In the genomic region with DNA sequence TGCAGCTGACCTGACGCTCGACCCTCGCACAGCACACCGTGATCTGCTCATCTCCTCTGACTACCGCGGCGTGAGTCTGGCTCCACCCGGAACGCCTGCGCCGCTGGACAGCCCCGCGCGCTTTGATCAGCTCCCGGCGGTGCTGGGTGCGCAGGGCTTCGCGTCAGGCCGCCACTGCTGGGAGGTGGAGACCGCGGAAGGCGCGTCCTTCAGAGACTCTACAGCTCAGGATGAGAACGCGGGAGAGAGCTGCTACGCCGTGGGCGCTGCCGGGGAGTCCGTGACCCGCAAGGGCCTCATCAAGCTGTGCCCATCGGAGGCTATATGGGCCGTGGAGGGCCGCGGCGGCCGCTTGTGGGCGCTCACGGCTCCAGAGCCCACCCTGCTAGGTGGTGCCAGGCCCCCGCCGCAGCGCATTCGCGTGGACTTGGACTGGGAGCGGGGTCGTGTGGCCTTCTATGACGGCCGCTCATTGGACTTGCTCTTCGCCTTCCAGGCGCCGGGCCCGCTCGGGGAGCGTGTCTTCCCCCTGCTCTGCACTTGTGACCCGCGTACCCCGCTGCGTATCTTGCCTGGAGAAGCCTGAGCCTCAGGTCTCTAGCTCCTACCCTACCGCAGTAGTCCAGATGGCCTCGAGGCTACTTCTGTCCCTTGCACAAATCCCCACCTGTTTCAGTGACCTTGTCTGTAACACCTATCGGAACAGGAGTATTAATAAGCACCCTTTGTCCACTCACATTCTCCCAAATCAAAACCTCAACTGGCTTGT, we compare ENCODE assay signal across 8 mouse cellular contexts. TPM values are rescaled to one million over a fixed set of nuclear protein-coding genes. Genes with fewer than 3 reads are reported as not detected.
DNase-seq lines count a peak whose midpoint lies in the region; ATAC-seq and TF ChIP-seq lines count a peak whose summit lies in the region.

No protein-coding gene starts in this region.

- peak overlapping the region; percentile 94 for H3K4me2 ChIP-seq in limb, embryonic 11.5 days (ENCODE audit: low read depth, severe bottlenecking)
- H3K4me2 ChIP-seq in midbrain, embryonic 15.5 days, result peak overlapping the region; percentile 87

- H3K27me3 ChIP-seq in testis, adult 2 months (ENCODE audit: control insufficient read depth, insufficient read depth, low read length), result no peaks in the 10 kb centered on the region
- peaks cover 29% of the 10 kb centered on the region for H3K27me3 ChIP-seq in limb, embryonic 11.5 days (ENCODE audit: control insufficient read depth, insufficient read depth, low read length)
- peaks cover 29% of the 10 kb centered on the region for H3K27me3 ChIP-seq in midbrain, embryonic 15.5 days (replicated peaks)

- H3K9ac ChIP-seq in limb, embryonic 11.5 days (ENCODE audit: low read length), result peak overlapping the region; percentile 70
- H3K9ac ChIP-seq in midbrain, embryonic 15.5 days, result peak overlapping the region; percentile 66

- peak overlapping the region; percentile 49 for H3K4me3 ChIP-seq in testis, adult 2 months (ENCODE audit: control insufficient read depth, low read depth, low read length)
- peak overlapping the region; percentile 42 for H3K4me3 ChIP-seq in limb, embryonic 11.5 days (ENCODE audit: low read depth, low read length)
- H3K4me3 ChIP-seq in midbrain, embryonic 15.5 days, result peak overlapping the region; percentile 51

- ATAC-seq in common myeloid progenitor, adult 5-6 weeks (replicated peaks; ENCODE audit: low read depth, poor library complexity, severe bottlenecking), result peak; percentile 12
- peak; percentile 40 for ATAC-seq in limb, embryonic 11.5 days (ENCODE audit: insufficient number of reproducible peaks, low FRiP score, low TSS enrichment, low read depth)
- peak; percentile 55 for ATAC-seq in midbrain, embryonic 15.5 days (replicated peaks)

- H3K4me1 ChIP-seq in testis, adult 2 months (ENCODE audit: control insufficient read depth, insufficient read depth, low read length), result peaks cover 19% of the 10 kb centered on the region
- peaks cover 14% of the 10 kb centered on the region for H3K4me1 ChIP-seq in limb, embryonic 11.5 days (ENCODE audit: control insufficient read depth, insufficient read depth, low read length)
- peaks cover 39% of the 10 kb centered on the region for H3K4me1 ChIP-seq in midbrain, embryonic 15.5 days

- no peaks in the 10 kb centered on the region for H3K36me3 ChIP-seq in testis, adult 2 months (ENCODE audit: control insufficient read depth, insufficient read depth, low read length)
- no peaks in the 10 kb centered on the region for H3K36me3 ChIP-seq in limb, embryonic 11.5 days (ENCODE audit: control insufficient read depth, insufficient read depth, low read length)
- H3K36me3 ChIP-seq in midbrain, embryonic 15.5 days (replicated peaks), result peaks cover 8% of the 10 kb centered on the region; the same call in 1 of the 2 replicates

- peak; percentile 27; the same call in 1 of the 2 replicates for TF ChIP-seq POLR2A in testis, adult 2 months (IDR thresholded peaks at IDR 0.05; ENCODE audit: control insufficient read depth, low read depth, low read length)

- no peak for TF ChIP-seq CTCF in testis, adult 2 months (IDR thresholded peaks at IDR 0.05; ENCODE audit: control insufficient read depth, insufficient read depth, insufficient replicate concordance, low read depth, low read length)

- no peak for DNase-seq in testis, postnatal 14 days (ENCODE audit: low spot score)
- DNase-seq in gastrocnemius, postnatal 10 days, result peak; percentile 46
- DNase-seq in induced T-regulatory cell, adult 2 months (ENCODE audit: low read depth), result peak; percentile 63
- peak; percentile 68 for DNase-seq in limb, embryonic 11.5 days (ENCODE audit: low spot score)
- DNase-seq in testis, postnatal 10 days (ENCODE audit: low spot score), result peak; percentile 66

- H3K9me3 ChIP-seq in limb, embryonic 11.5 days (ENCODE audit: control insufficient read depth, low read length), result no peaks in the 10 kb centered on the region
- no peaks in the 10 kb centered on the region for H3K9me3 ChIP-seq in midbrain, embryonic 15.5 days

- no peak overlapping the region for H3K27ac ChIP-seq in testis, adult 2 months (ENCODE audit: control insufficient read depth, insufficient read depth, low read depth, low read length)
- H3K27ac ChIP-seq in limb, embryonic 11.5 days (replicated peaks; ENCODE audit: low read depth, low read length), result no peak overlapping the region
- H3K27ac ChIP-seq in midbrain, embryonic 15.5 days, result peak overlapping the region; percentile 77

- WGBS in limb, embryonic 11.5 days, result 2% methylated on average over 62 of the region's 62 CpGs
- WGBS in midbrain, embryonic 15.5 days, result under 1% methylated on average over 60 of the region's 62 CpGs

RNA-seq across cellular contexts. Expression of a gene that starts 4.3 kb away (rescaled TPM):
- 891 and 948 TPM in 2 replicates for polyA plus RNA-seq in testis, adult 2 months (2012; rRNA removed)
- total RNA-seq in common myeloid progenitor, adult 5-6 weeks (2017), result 41.4 and 79.0 TPM in 2 replicates
- total RNA-seq in gastrocnemius, postnatal 10 days (2021), result 10 to 100 TPM; 62.6 to 63.5 TPM
- 142 and 147 TPM in 2 replicates for polyA plus RNA-seq in limb, embryonic 11.5 days (2014; fragmentation: Nextera tagmentation; extraction: Ambion mirVana)
- polyA plus RNA-seq in midbrain, embryonic 15.5 days (2015; fragmentation: Nextera tagmentation; extraction: Ambion mirVana), result 163 and 172 TPM in 2 replicates

RNA-seq across cellular contexts. Expression of a gene that starts 4.5 kb away (rescaled TPM):
- polyA plus RNA-seq in testis, adult 2 months (2012; rRNA removed), result 0.32 TPM in 2 replicates
- 0.05 TPM in 1 of 2 replicates, not detected in the other for total RNA-seq in common myeloid progenitor, adult 5-6 weeks (2017)
- total RNA-seq in gastrocnemius, postnatal 10 days (2021), result under 1 TPM in 1 of 2 experiments, not detected in 1; 0.47 TPM
- polyA plus RNA-seq in limb, embryonic 11.5 days (2014; fragmentation: Nextera tagmentation; extraction: Ambion mirVana), result 0.31 and 0.45 TPM in 2 replicates
- polyA plus RNA-seq in midbrain, embryonic 15.5 days (2015; fragmentation: Nextera tagmentation; extraction: Ambion mirVana), result 1.1 and 1.7 TPM in 2 replicates

RNA-seq across cellular contexts. Expression of a gene that starts 11.1 kb away (rescaled TPM):
- 51.9 and 53.2 TPM in 2 replicates for polyA plus RNA-seq in testis, adult 2 months (2012; rRNA removed)
- total RNA-seq in common myeloid progenitor, adult 5-6 weeks (2017), result 35.6 and 37.3 TPM in 2 replicates
- total RNA-seq in gastrocnemius, postnatal 10 days (2021), result 10 to 100 TPM; 19.6 to 23.2 TPM
- polyA plus RNA-seq in limb, embryonic 11.5 days (2014; fragmentation: Nextera tagmentation; extraction: Ambion mirVana), result 118 and 119 TPM in 2 replicates
- polyA plus RNA-seq in midbrain, embryonic 15.5 days (2015; fragmentation: Nextera tagmentation; extraction: Ambion mirVana), result 51.0 and 52.7 TPM in 2 replicates

RNA-seq across cellular contexts. Expression of a gene that starts 11.2 kb away (rescaled TPM):
- 60.1 and 64.5 TPM in 2 replicates for polyA plus RNA-seq in testis, adult 2 months (2012; rRNA removed)
- 7.8 and 9.0 TPM in 2 replicates for total RNA-seq in common myeloid progenitor, adult 5-6 weeks (2017)
- 1 to 10 TPM; 7.5 to 9.4 TPM for total RNA-seq in gastrocnemius, postnatal 10 days (2021)
- polyA plus RNA-seq in limb, embryonic 11.5 days (2014; fragmentation: Nextera tagmentation; extraction: Ambion mirVana), result 7.8 and 8.7 TPM in 2 replicates
- 4.7 and 4.9 TPM in 2 replicates for polyA plus RNA-seq in midbrain, embryonic 15.5 days (2015; fragmentation: Nextera tagmentation; extraction: Ambion mirVana)

RNA-seq across cellular contexts. Expression of a gene that starts 33.8 kb away (rescaled TPM):
- 0.56 and 1.0 TPM in 2 replicates for polyA plus RNA-seq in testis, adult 2 months (2012; rRNA removed)
- total RNA-seq in common myeloid progenitor, adult 5-6 weeks (2017), result not detected in 2 replicates
- total RNA-seq in gastrocnemius, postnatal 10 days (2021), result not detected
- not detected in 2 replicates for polyA plus RNA-seq in limb, embryonic 11.5 days (2014; fragmentation: Nextera tagmentation; extraction: Ambion mirVana)
- polyA plus RNA-seq in midbrain, embryonic 15.5 days (2015; fragmentation: Nextera tagmentation; extraction: Ambion mirVana), result 0.40 and 0.68 TPM in 2 replicates
